Mouse (Mus musculus): ENCODE data around the gene Nr2f2. TPM values are rescaled to one million over a fixed set of nuclear protein-coding genes. Genes with fewer than 3 reads are reported as not detected.

Nr2f2 gene
- polyA plus RNA-seq, 1 experiment: 0.43 TPM

- TF ChIP-seq GATA1 (IDR thresholded peaks at IDR 0.05; ENCODE audit: borderline replicate concordance, low read length) (no peak), FLI1 (IDR thresholded peaks at IDR 0.05; ENCODE audit: low read length) (no peak)
- Histone ChIP-seq H3K27me3 (replicated peaks) (no peaks in the 10 kb centered on the region), H3K36me3 (replicated peaks; ENCODE audit: low read length) (no peaks in the 10 kb centered on the region), H3K4me1 (no peaks in the 10 kb centered on the region), H3K4me3 (replicated peaks) (no peak overlapping the region), H3K9me3 (no peaks in the 10 kb centered on the region)
These were observed 62.1 kb downstream of the Nr2f2 start for GRCm38 (mm10) chr7:70304426-70304825.
